Mouse (Mus musculus): ENCODE results near the gene Kcna7.

Gene Kcna7

GRCm38 (mm10) chr7:45426556-45426955 is 21.1 kb downstream of the Kcna7 start:
- no peak for DNase-seq

GRCm38 (mm10) chr7:45433835-45434202 is 28.4 kb downstream of the Kcna7 start:
- DNase-seq: no peak

GRCm38 (mm10) chr7:45434203-45435015 is 29.0 kb downstream of the Kcna7 start, which contains the start of gene Gys1:
TSS of gene Gys1 (plus strand) at chr7:45434844.
- peak; percentile 100 for DNase-seq

GRCm38 (mm10) chr7:45435038-45435437 is 29.6 kb downstream of the Kcna7 start:
- no peak for DNase-seq

- DNase-seq: no peak
Observed at GRCm38 (mm10) chr7:45436444-45436843, 31.0 kb downstream of the Kcna7 start.

- no peak for DNase-seq
Observed at GRCm38 (mm10) chr7:45437046-45437445, 31.6 kb downstream of the Kcna7 start.

GRCm38 (mm10) chr7:45437521-45438276 is 32.2 kb downstream of the Kcna7 start, which contains the start of gene Ruvbl2:
TSS of gene Ruvbl2 (minus strand) at chr7:45438096.
- DNase-seq: no peak

- no peak for DNase-seq
Observed at GRCm38 (mm10) chr7:45443526-45444420, 38.3 kb downstream of the Kcna7 start.

- no peak for DNase-seq
Observed at GRCm38 (mm10) chr7:45446589-45446988, 41.1 kb downstream of the Kcna7 start.

- DNase-seq: no peak
Observed at GRCm38 (mm10) chr7:45447325-45447990, 42.0 kb downstream of the Kcna7 start.

GRCm38 (mm10) chr7:45449974-45450373 is 44.5 kb downstream of the Kcna7 start:
- DNase-seq: no peak

GRCm38 (mm10) chr7:45451344-45451982 is 46.0 kb downstream of the Kcna7 start:
- DNase-seq: peak; percentile 80

- no peak for DNase-seq
Observed at GRCm38 (mm10) chr7:45454971-45455370, 49.5 kb downstream of the Kcna7 start.

- no peak for DNase-seq
Observed at GRCm38 (mm10) chr7:45455932-45456696, 50.7 kb downstream of the Kcna7 start.

- DNase-seq: no peak
Observed at GRCm38 (mm10) chr7:45456721-45457203, 51.3 kb downstream of the Kcna7 start.

GRCm38 (mm10) chr7:45457204-45458060 is 52.0 kb downstream of the Kcna7 start:
- peak; percentile 77 for DNase-seq

- peak; percentile 76 for DNase-seq
Observed at GRCm38 (mm10) chr7:45458748-45459563, 53.5 kb downstream of the Kcna7 start.
